In genomic region chr3:88649967-88650366, GRCm38 (mm10) we compare ENCODE assay signal across 24 mouse cellular contexts. TPM values are rescaled to one million over a fixed set of nuclear protein-coding genes. Genes with fewer than 3 reads are reported as not detected.
"Had no signal": no experiment of that assay in that cellular context is flagged by ENCODE, and none has a peak within 500 bp of the region (broad histone marks: within the 10 kb centered on the region; RNA-seq: fewer than 3 reads in every experiment).

No protein-coding gene starts in this region.

- H3K9me3 ChIP-seq: lung, embryonic 15.5 days; midbrain, embryonic 10.5 days; midbrain, embryonic 12.5 days; neural tube, embryonic 12.5 days; stomach, embryonic 15.5 days had no signal

- H3K9ac ChIP-seq: lung, embryonic 15.5 days; midbrain, embryonic 12.5 days; neural tube, embryonic 12.5 days; stomach, embryonic 15.5 days had no signal

- H3K4me3 ChIP-seq: lung, embryonic 15.5 days; midbrain, embryonic 10.5 days; midbrain, embryonic 12.5 days; neural tube, embryonic 12.5 days; stomach, embryonic 15.5 days had no signal

- H3K27me3 ChIP-seq: lung, embryonic 15.5 days; midbrain, embryonic 12.5 days; neural tube, embryonic 12.5 days; stomach, embryonic 15.5 days had no signal

- ATAC-seq: lung, postnatal 0 days; midbrain, embryonic 16.5 days had no signal

- H3K27ac ChIP-seq: lung, embryonic 15.5 days; midbrain, embryonic 10.5 days; neural tube, embryonic 12.5 days; stomach, embryonic 15.5 days; stomach, postnatal 0 days had no signal

- H3K4me1 ChIP-seq: midbrain, embryonic 12.5 days; neural tube, embryonic 12.5 days had no signal

- DNase-seq: lung, adult 18-20 months; lung, postnatal 14 days; lung, postnatal 4 days; midbrain, embryonic 14.5 days; right cerebral cortex, postnatal 14 days; thymus, adult 2 months; thymus, postnatal 25 days; thymus, postnatal 4 days had no signal

- H3K4me2 ChIP-seq: lung, embryonic 15.5 days; midbrain, embryonic 12.5 days; neural tube, embryonic 12.5 days; stomach, embryonic 15.5 days had no signal

RNA-seq across cellular contexts. Expression of gene Rxfp4, which starts 3.0 kb away (rescaled TPM):
- total RNA-seq: megakaryocyte, adult 5-6 weeks; megakaryocyte-erythroid progenitor cell, adult 5-6 weeks; neutrophil, adult 5-6 weeks had no signal
- polyA plus RNA-seq: liver, embryonic 16.5 days; lung, embryonic 15.5 days; midbrain, embryonic 10.5 days; midbrain, embryonic 12.5 days; midbrain, embryonic 14.5 days; midbrain, embryonic 16.5 days; neural tube, embryonic 12.5 days; neural tube, embryonic 14.5 days; spleen, adult 2 months; stomach, embryonic 15.5 days; testis, adult 2 months; thymus, adult 2 months; urinary bladder, adult 2 months had no signal
